Mouse (Mus musculus) heart, embryonic 13.5 days (tissue): ENCODE data around the gene Prr11. TPM values are rescaled to one million over a fixed set of nuclear protein-coding genes. Genes with fewer than 3 reads are reported as not detected.
"Not testable (repeated sequence)": the region's sequence is repeated elsewhere in the genome, so short reads cannot be mapped to it uniquely, and the experiment has no call there.

Experiments
- ATAC-seq: fragments of 200-750 bp; cut with Nextera tagmentation; 2 replicates; pipeline ENCODE4 v1.8.0; 2017; ENCODE audit warnings: moderate TSS enrichment; ENCODE audit not compliant: insufficient number of reproducible peaks, low FRiP score, low TSS enrichment; ENCODE audit errors: extremely low read depth
- H3K27ac ChIP-seq: fragments of 300-500 bp; sonication (generic); replicated peaks from 2 replicates; pipeline ENCODE4 v1.5.1; 2015; ENCODE audit warnings: moderate library complexity, mild to moderate bottlenecking, inconsistent platforms
- H3K27me3 ChIP-seq: fragments of 300-500 bp; sonication (generic); replicated peaks from 2 replicates; pipeline ENCODE4 v1.6.1; 2015; ENCODE audit warnings: mild to moderate bottlenecking, inconsistent platforms
- H3K36me3 ChIP-seq: fragments of 300-500 bp; sonication (generic); 2 replicates; pipeline ENCODE4 v1.6.1; 2015; ENCODE audit warnings: mild to moderate bottlenecking, inconsistent platforms
- H3K4me1 ChIP-seq: fragments of 300-500 bp; sonication (generic); 2 replicates; pipeline ENCODE4 v1.6.1; 2015; ENCODE audit warnings: inconsistent platforms
- H3K4me2 ChIP-seq: fragments of 300-500 bp; sonication (generic); 2 replicates; pipeline ENCODE4 v1.6.1; 2015; ENCODE audit warnings: inconsistent platforms, mild to moderate bottlenecking, moderate library complexity
- H3K4me3 ChIP-seq: fragments of 300-500 bp; sonication (generic); 2 replicates; pipeline ENCODE4 v1.5.1; 2015; ENCODE audit warnings: moderate library complexity, mild to moderate bottlenecking, inconsistent platforms
- H3K9ac ChIP-seq: fragments of 300-500 bp; sonication (generic); 2 replicates; pipeline ENCODE4 v1.6.1; 2015; ENCODE audit warnings: inconsistent platforms, mild to moderate bottlenecking, moderate library complexity
- H3K9me3 ChIP-seq: fragments of 300-500 bp; sonication (generic); 2 replicates; pipeline ENCODE4 v1.6.1; 2016; ENCODE audit warnings: inconsistent platforms
- WGBS: fragments of 180-500 bp; shearing (Covaris S2); methylation state at CpG from one replicate; pipeline ENCODE4 v1.1.7; 2015; ENCODE audit warnings: mixed read lengths; 5-methylcytosine and 5-hydroxymethylcytosine counted together
- polyA plus RNA-seq: library from polyadenylated mRNA; unstranded; fragments of >200 nt; fragmentation: Nextera tagmentation; extraction: Ambion mirVana; gene quantifications from 2 replicates; pipeline ENCODE4 v1.2.1, GENCODE M21; 2015

Gene Prr11
- polyA plus RNA-seq, 1 experiment from 2014 or later: 6.9 TPM

DNA sequence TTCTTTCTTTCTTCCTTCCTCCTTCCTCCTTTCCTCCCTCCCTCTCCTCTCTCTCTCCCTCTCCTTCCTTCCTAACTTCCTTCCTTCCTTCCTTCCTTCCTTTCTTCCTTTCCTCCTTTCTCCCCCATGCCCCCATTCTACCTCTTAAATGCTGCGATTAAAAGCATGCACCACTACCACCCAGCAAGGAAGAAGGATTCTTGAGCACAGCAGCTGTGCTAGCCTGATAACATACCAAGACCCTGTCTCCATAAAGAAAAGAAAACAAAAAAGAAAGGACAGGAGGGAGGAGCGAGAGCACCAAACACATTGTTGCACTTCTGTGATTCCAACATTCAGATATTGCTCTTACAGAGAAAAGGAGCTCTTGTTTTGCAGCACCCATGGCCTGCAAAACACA is 21.4 kb downstream of the Prr11 start:
- Histone ChIP-seq H3K27me3 (no peaks in the 10 kb centered on the region), H3K4me2 (peak overlapping the region; percentile 95), H3K9ac (peak overlapping the region; percentile 91), H3K36me3 (peaks cover 60% of the 10 kb centered on the region), H3K27ac (peak overlapping the region; percentile 74), H3K4me3 (peak overlapping the region; percentile 84), H3K4me1 (peaks cover 32% of the 10 kb centered on the region), H3K9me3 (no peaks in the 10 kb centered on the region)
- WGBS: 44% methylated on average over 2 of the region's 2 CpGs
- ATAC-seq: no peak

- Histone ChIP-seq H3K4me3 (peak within 1 kb of the TSS; percentile 84), H3K27ac (peak within 1 kb of the TSS; percentile 74), H3K27me3 (no peaks in the 10 kb centered on the region), H3K9me3 (no peaks in the 10 kb centered on the region), H3K9ac (peak within 1 kb of the TSS; percentile 91), H3K4me2 (peak within 1 kb of the TSS; percentile 95), H3K4me1 (peaks cover 32% of the 10 kb centered on the region), H3K36me3 (peaks cover 60% of the 10 kb centered on the region)
- ATAC-seq: peak; percentile 66; the same call in 1 of the 2 replicates
- WGBS: under 1% methylated on average over 43 of the region's 43 CpGs
Observed at GRCm38 (mm10) chr11:87086290-87086984, 22.1 kb downstream of the Prr11 start, which contains the start of gene Smg8. TSS of gene Smg8 (minus strand) at chr11:87086774.

- WGBS: 87% methylated on average over 13 of the region's 13 CpGs
- Histone ChIP-seq H3K9ac (peak overlapping the region; percentile 91), H3K4me2 (peak overlapping the region; percentile 95), H3K36me3 (peaks cover 60% of the 10 kb centered on the region), H3K27ac (no peak overlapping the region), H3K9me3 (no peaks in the 10 kb centered on the region), H3K4me3 (peak overlapping the region; percentile 84), H3K4me1 (peaks cover 32% of the 10 kb centered on the region), H3K27me3 (no peaks in the 10 kb centered on the region)
- no peak for ATAC-seq
Observed at GRCm38 (mm10) chr11:87085461-87085860, 23.0 kb downstream of the Prr11 start.

DNA sequence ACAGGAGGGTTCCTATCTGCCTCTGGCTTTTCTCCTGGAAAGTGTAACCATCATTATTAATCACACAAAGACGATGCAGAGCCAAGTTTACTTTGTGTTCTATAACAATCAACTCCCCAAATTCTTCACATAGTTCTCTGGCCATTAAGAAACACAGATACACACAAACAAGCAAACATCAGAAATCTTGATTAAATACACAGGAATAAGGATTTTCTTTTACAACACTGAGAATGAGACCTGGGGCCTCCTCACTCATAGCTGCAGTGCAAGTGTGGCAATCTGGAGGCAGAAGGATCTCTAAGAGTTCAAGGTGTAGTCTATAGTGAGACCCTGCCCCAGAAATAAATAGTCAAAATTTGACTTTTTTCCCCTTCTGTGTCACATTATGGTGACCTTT is 24.8 kb downstream of the Prr11 start:
- H3K27ac ChIP-seq: no peak overlapping the region
- no peaks in the 10 kb centered on the region for H3K27me3 ChIP-seq
- ATAC-seq: no peak
- no peaks in the 10 kb centered on the region for H3K9me3 ChIP-seq
- peaks cover 32% of the 10 kb centered on the region for H3K4me1 ChIP-seq
- H3K4me2 ChIP-seq: no peak overlapping the region
- H3K4me3 ChIP-seq: no peak overlapping the region
- 75% methylated on average over 1 of the region's 1 CpGs for WGBS
- H3K9ac ChIP-seq: no peak overlapping the region
- H3K36me3 ChIP-seq: peaks cover 66% of the 10 kb centered on the region

GRCm38 (mm10) chr11:87073866-87074440 is 34.6 kb downstream of the Prr11 start, which contains the start of gene Gdpd1:
TSS of gene Gdpd1 (minus strand) at chr11:87074062.
- Histone ChIP-seq H3K27ac (peak within 1 kb of the TSS; percentile 86), H3K4me2 (peak within 1 kb of the TSS; percentile 98), H3K9me3 (no peaks in the 10 kb centered on the region), H3K9ac (peak within 1 kb of the TSS; percentile 93), H3K36me3 (peaks cover 28% of the 10 kb centered on the region), H3K27me3 (no peaks in the 10 kb centered on the region), H3K4me3 (peak within 1 kb of the TSS; percentile 81), H3K4me1 (peaks cover 20% of the 10 kb centered on the region)
- WGBS: under 1% methylated on average over 43 of the region's 43 CpGs
- ATAC-seq: peak; percentile 87

- Histone ChIP-seq H3K4me1 (peaks cover 20% of the 10 kb centered on the region), H3K9me3 (no peaks in the 10 kb centered on the region), H3K36me3 (peaks cover 23% of the 10 kb centered on the region), H3K27me3 (no peaks in the 10 kb centered on the region), H3K4me3 (peak overlapping the region; percentile 81), H3K9ac (peak overlapping the region; percentile 93), H3K27ac (peak overlapping the region; percentile 86), H3K4me2 (peak overlapping the region; percentile 98)
- 0 out of 2 replicates have a peak, but pooled peaks have one; percentile 21 for ATAC-seq
- under 1% methylated on average over 24 of the region's 24 CpGs for WGBS
Observed at GRCm38 (mm10) chr11:87073343-87073865, 35.1 kb downstream of the Prr11 start.

- 65% methylated on average over 3 of the region's 3 CpGs for whole genome bisulfite sequencing
- H3K9ac ChIP-seq: no peak overlapping the region
Observed at GRCm38 (mm10) chr11:87062087-87062486, 46.4 kb downstream of the Prr11 start.

GRCm38 (mm10) chr11:87060410-87060809 is 48.1 kb downstream of the Prr11 start:
- no peaks in the 10 kb centered on the region for H3K4me1 ChIP-seq
- no peaks in the 10 kb centered on the region for H3K9me3 ChIP-seq
- 96% methylated on average over 2 of the region's 2 CpGs for WGBS
- no peak overlapping the region for H3K4me2 ChIP-seq
- no peak overlapping the region for H3K9ac ChIP-seq
- no peak for ATAC-seq
- no peak overlapping the region for H3K4me3 ChIP-seq
- H3K36me3 ChIP-seq: peaks cover 54% of the 10 kb centered on the region
- H3K27ac ChIP-seq: no peak overlapping the region
- no peaks in the 10 kb centered on the region for H3K27me3 ChIP-seq

More at GRCm38 (mm10) chr11:87062087-87062486, 46.4 kb downstream of the Prr11 start:
- Histone ChIP-seq H3K4me1 (no peaks in the 10 kb centered on the region), H3K9me3 (no peaks in the 10 kb centered on the region), H3K36me3 (peaks cover 41% of the 10 kb centered on the region), H3K27ac (no peak overlapping the region), H3K4me3 (no peak overlapping the region), H3K4me2 (no peak overlapping the region), H3K27me3 (no peaks in the 10 kb centered on the region)
- no peak for ATAC-seq

GRCm38 (mm10) chr11:87056286-87056685 is 52.2 kb downstream of the Prr11 start:
- Histone ChIP-seq H3K27ac (no peak overlapping the region), H3K4me3 (no peak overlapping the region), H3K27me3 (no peaks in the 10 kb centered on the region), H3K9ac (no peak overlapping the region), H3K36me3 (peaks cover 49% of the 10 kb centered on the region), H3K9me3 (no peaks in the 10 kb centered on the region), H3K4me2 (no peak overlapping the region), H3K4me1 (no peaks in the 10 kb centered on the region)
- ATAC-seq: no peak
- WGBS: 75% methylated on average over 6 of the region's 6 CpGs

DNA sequence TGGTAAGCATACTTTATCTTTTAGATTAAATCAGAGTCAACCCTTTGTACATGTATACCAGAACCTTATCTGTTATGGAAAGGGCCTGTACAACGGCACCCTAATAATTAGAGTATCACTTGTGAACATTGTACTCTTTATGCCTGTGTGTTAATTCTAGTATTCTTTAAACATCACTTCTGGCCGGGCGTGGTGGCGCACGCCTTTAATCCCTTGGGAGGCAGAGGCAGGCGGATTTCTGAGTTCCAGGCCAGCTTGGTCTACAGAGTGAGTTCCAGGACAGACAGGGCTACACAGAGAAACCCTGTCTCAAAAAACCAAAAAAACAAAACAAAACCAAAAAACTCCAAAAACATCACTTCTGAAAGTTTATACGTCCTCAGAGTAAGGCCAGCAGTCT is 59.6 kb downstream of the Prr11 start:
- H3K4me3 ChIP-seq, H3K27me3 ChIP-seq, H3K9me3 ChIP-seq, H3K4me2 ChIP-seq, ATAC-seq, H3K4me1 ChIP-seq, H3K27ac ChIP-seq, H3K9ac ChIP-seq: not testable (repeated sequence)
- H3K36me3 ChIP-seq: peaks cover 56% of the 10 kb centered on the region
- 86% methylated on average over 7 of the region's 7 CpGs for WGBS

- 78% methylated on average over 5 of the region's 5 CpGs for WGBS
- Histone ChIP-seq H3K36me3 (peaks cover 72% of the 10 kb centered on the region), H3K27ac (no peak overlapping the region)
Observed at GRCm38 (mm10) chr11:87046968-87047367, 61.5 kb downstream of the Prr11 start.

More at GRCm38 (mm10) chr11:87046968-87047367, 61.5 kb downstream of the Prr11 start:
- Histone ChIP-seq H3K9me3 (no peaks in the 10 kb centered on the region), H3K9ac (no peak overlapping the region), H3K4me3 (no peak overlapping the region), H3K4me2 (no peak overlapping the region), H3K27me3 (no peaks in the 10 kb centered on the region), H3K4me1 (no peaks in the 10 kb centered on the region)
- no peak for ATAC-seq
